Mouse (Mus musculus): ENCODE data around the gene Sbno2.

DNA sequence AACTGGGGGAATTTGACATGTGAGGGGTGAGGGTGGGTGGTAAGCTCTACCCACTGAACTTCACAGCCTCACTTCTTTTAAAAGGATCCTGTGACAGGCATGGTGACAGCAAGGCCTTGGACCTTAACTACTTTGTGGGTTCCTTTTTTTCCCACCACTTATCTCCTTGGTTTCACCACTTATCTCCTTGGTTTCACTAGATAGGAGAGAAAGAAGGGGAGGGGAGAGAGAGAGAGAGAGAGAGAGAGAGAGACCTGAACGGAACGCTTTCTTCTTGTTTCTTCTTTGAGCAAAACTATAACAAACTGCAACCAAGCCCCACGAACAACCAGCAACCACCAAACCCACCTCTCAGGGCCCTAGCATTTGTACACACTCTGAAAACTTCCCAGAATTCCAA is 56.5 kb downstream of the Sbno2 start:
- no peak for TF ChIP-seq CTCF (IDR thresholded peaks at IDR 0.05; ENCODE audit: control insufficient read depth, insufficient read depth, insufficient read length)
- TF ChIP-seq MYOD1 (IDR thresholded peaks at IDR 0.05; ENCODE audit: control insufficient read depth, insufficient read length, low read depth) = no peak
- TF ChIP-seq FOSL1 (IDR thresholded peaks at IDR 0.05; ENCODE audit: insufficient read depth, low read length, poor library complexity, severe bottlenecking) = no peak
- no peak for TF ChIP-seq MYOG (IDR thresholded peaks at IDR 0.05; ENCODE audit: control insufficient read depth, extremely low read depth, insufficient read length)
- TF ChIP-seq MAX (IDR thresholded peaks at IDR 0.05) = no peak
- TF ChIP-seq USF1 (IDR thresholded peaks at IDR 0.05; ENCODE audit: low read depth) = no peak
- no peak for TF ChIP-seq CEBPB (IDR thresholded peaks at IDR 0.05; ENCODE audit: low read depth)
